Mouse (Mus musculus) stomach, embryonic 14.5 days (tissue): Measurements from ENCODE around the gene Fdx1l. TPM values are rescaled to one million over a fixed set of nuclear protein-coding genes. Genes with fewer than 3 reads are reported as not detected.
"Not testable (repeated sequence)": the region's sequence is repeated elsewhere in the genome, so short reads cannot be mapped to it uniquely, and the experiment has no call there.

Source experiments
- ATAC-seq: fragments of 200-750 bp; cut with Nextera tagmentation; 2 replicates; pipeline ENCODE4 v1.8.0; 2017; ENCODE audit warnings: low read depth, moderate TSS enrichment; ENCODE audit not compliant: insufficient number of reproducible peaks, insufficient read depth, low FRiP score
- H3K27ac ChIP-seq: fragments of 300-500 bp; sonication (generic); 2 replicates; pipeline ENCODE4 v1.5.1; 2014; ENCODE audit warnings: mild to moderate bottlenecking, low read length, moderate library complexity, mixed read lengths
- H3K27me3 ChIP-seq: fragments of 300-500 bp; sonication (generic); 2 replicates; pipeline ENCODE4 v1.6.1; 2014; ENCODE audit warnings: low read length, control low read depth, mixed read lengths; ENCODE audit not compliant: control insufficient read depth, insufficient read depth
- H3K36me3 ChIP-seq: fragments of 300-500 bp; sonication (generic); 2 replicates; pipeline ENCODE4 v1.6.1; 2014; ENCODE audit warnings: mild to moderate bottlenecking, control low read depth, low read length, moderate library complexity, mixed read lengths; ENCODE audit not compliant: control insufficient read depth, insufficient read depth
- H3K4me1 ChIP-seq: fragments of 300-500 bp; sonication (generic); 2 replicates; pipeline ENCODE4 v1.6.1; 2014; ENCODE audit warnings: low read length, control low read depth, mixed read lengths; ENCODE audit not compliant: control insufficient read depth, insufficient read depth
- H3K4me2 ChIP-seq: fragments of 300-500 bp; sonication (generic); replicated peaks from 2 replicates; pipeline ENCODE4 v1.6.1; 2014; ENCODE audit warnings: low read depth, low read length, control low read depth
- H3K4me3 ChIP-seq: fragments of 300-500 bp; sonication (generic); 2 replicates; pipeline ENCODE4 v1.5.1; 2014; ENCODE audit warnings: low read depth, low read length, control low read depth
- H3K9ac ChIP-seq: fragments of 300-500 bp; sonication (generic); replicated peaks from 2 replicates; pipeline ENCODE4 v1.6.1; 2014; ENCODE audit warnings: low read depth, mild to moderate bottlenecking, control low read depth, low read length, moderate library complexity, mixed read lengths
- H3K9me3 ChIP-seq: fragments of 300-500 bp; sonication (generic); 2 replicates; pipeline ENCODE4 v1.6.1; 2016; ENCODE audit warnings: low read depth, low read length, control low read depth; ENCODE audit not compliant: control insufficient read depth
- WGBS: fragments of 180-500 bp; shearing (Covaris S2); extraction: QIAGEN DNeasy Blood & Tissue Kit; methylation state at CpG from one replicate; pipeline ENCODE4 v1.1.7; 2014; 5-methylcytosine and 5-hydroxymethylcytosine counted together
- polyA plus RNA-seq: library from polyadenylated mRNA; unstranded; fragments of >200 nt; fragmentation: Nextera tagmentation; extraction: Ambion mirVana; gene quantifications from 2 replicates; pipeline ENCODE4 v1.2.1, GENCODE M21; 2014

The Fdx1l gene
- polyA plus RNA-seq, 1 experiment from 2014 or later = 56.4 TPM

GRCm38 (mm10) chr9:21051578-21051977, 21.8 kb downstream of the Fdx1l start:
- ATAC-seq = no peak
- H3K4me3 ChIP-seq = no peak overlapping the region
- no peak overlapping the region for H3K4me2 ChIP-seq
- no peaks in the 10 kb centered on the region for H3K4me1 ChIP-seq
- H3K9me3 ChIP-seq = no peaks in the 10 kb centered on the region
- 51% methylated on average over 10 of the region's 10 CpGs for WGBS
- H3K9ac ChIP-seq = no peak overlapping the region
- no peaks in the 10 kb centered on the region for H3K27me3 ChIP-seq
- H3K36me3 ChIP-seq = no peaks in the 10 kb centered on the region
- H3K27ac ChIP-seq = no peak overlapping the region

- no peak for ATAC-seq
- peaks cover 3% of the 10 kb centered on the region; the same call in 1 of the 2 replicates for H3K4me1 ChIP-seq
- H3K27ac ChIP-seq = no peak overlapping the region
- no peaks in the 10 kb centered on the region for H3K9me3 ChIP-seq
- no peak overlapping the region for H3K9ac ChIP-seq
- H3K36me3 ChIP-seq = no peaks in the 10 kb centered on the region
- no peaks in the 10 kb centered on the region for H3K27me3 ChIP-seq
- H3K4me3 ChIP-seq = no peak overlapping the region
- no peak overlapping the region for H3K4me2 ChIP-seq
- WGBS = 80% methylated on average over 3 of the region's 3 CpGs
These were observed 28.2 kb downstream of the Fdx1l start for GRCm38 (mm10) chr9:21045235-21045634.

- H3K27ac ChIP-seq, H3K27me3 ChIP-seq, H3K4me2 ChIP-seq, H3K36me3 ChIP-seq, H3K9ac ChIP-seq, H3K4me1 ChIP-seq, H3K4me3 ChIP-seq, H3K9me3 ChIP-seq, ATAC-seq: not testable (repeated sequence)
- WGBS = 53% methylated on average over 1 of the region's 1 CpGs
These were observed 28.6 kb downstream of the Fdx1l start for GRCm38 (mm10) chr9:21044785-21045184.

- 78% methylated on average over 4 of the region's 4 CpGs for WGBS
- no peak for ATAC-seq
These were observed 29.9 kb downstream of the Fdx1l start for GRCm38 (mm10) chr9:21043563-21043962.

GRCm38 (mm10) chr9:21041308-21041707, 32.1 kb downstream of the Fdx1l start:
- no peak for ATAC-seq
- H3K4me1 ChIP-seq = peaks cover 11% of the 10 kb centered on the region
- no peaks in the 10 kb centered on the region for H3K9me3 ChIP-seq
- no peak overlapping the region for H3K4me2 ChIP-seq
- no peaks in the 10 kb centered on the region for H3K36me3 ChIP-seq
- no peak overlapping the region for H3K9ac ChIP-seq
- 35% methylated on average over 4 of the region's 4 CpGs for WGBS
- no peak overlapping the region for H3K4me3 ChIP-seq
- H3K27ac ChIP-seq = no peak overlapping the region
- H3K27me3 ChIP-seq = peaks cover 24% of the 10 kb centered on the region

More at GRCm38 (mm10) chr9:21043563-21043962, 29.9 kb downstream of the Fdx1l start:
- H3K4me2 ChIP-seq = no peak overlapping the region
- no peaks in the 10 kb centered on the region for H3K36me3 ChIP-seq
- H3K4me1 ChIP-seq = peaks cover 3% of the 10 kb centered on the region; the same call in 1 of the 2 replicates
- no peak overlapping the region for H3K27ac ChIP-seq
- H3K9ac ChIP-seq = no peak overlapping the region
- H3K27me3 ChIP-seq = peaks cover 1% of the 10 kb centered on the region; the same call in 1 of the 2 replicates
- no peaks in the 10 kb centered on the region for H3K9me3 ChIP-seq
- H3K4me3 ChIP-seq = no peak overlapping the region

- Histone ChIP-seq H3K27me3 (peaks cover 39% of the 10 kb centered on the region), H3K9ac (no peak overlapping the region), H3K4me1 (peaks cover 13% of the 10 kb centered on the region), H3K9me3 (no peaks in the 10 kb centered on the region), H3K4me2 (no peak overlapping the region), H3K36me3 (no peaks in the 10 kb centered on the region), H3K4me3 (no peak overlapping the region), H3K27ac (no peak overlapping the region)
- no peak for ATAC-seq
- WGBS = 81% methylated on average over 3 of the region's 3 CpGs
These were observed 33.6 kb downstream of the Fdx1l start for GRCm38 (mm10) chr9:21039779-21040178.

GRCm38 (mm10) chr9:21037481-21037891, 35.9 kb downstream of the Fdx1l start:
- 2% methylated on average over 31 of the region's 31 CpGs for WGBS
- Histone ChIP-seq H3K27me3 (peaks cover 55% of the 10 kb centered on the region), H3K4me2 (peak overlapping the region; percentile 52), H3K9ac (no peak overlapping the region), H3K9me3 (no peaks in the 10 kb centered on the region), H3K4me3 (peak overlapping the region; percentile 30), H3K4me1 (peaks cover 22% of the 10 kb centered on the region), H3K36me3 (no peaks in the 10 kb centered on the region), H3K27ac (no peak overlapping the region)
- no peak for ATAC-seq

- no peak overlapping the region for H3K9ac ChIP-seq
- H3K9me3 ChIP-seq = no peaks in the 10 kb centered on the region
- 4% methylated on average over 22 of the region's 22 CpGs for WGBS
- peaks cover 62% of the 10 kb centered on the region for H3K27me3 ChIP-seq
- H3K36me3 ChIP-seq = no peaks in the 10 kb centered on the region
- no peak overlapping the region for H3K27ac ChIP-seq
- H3K4me1 ChIP-seq = peaks cover 29% of the 10 kb centered on the region
- no peak overlapping the region for H3K4me2 ChIP-seq
- no peak overlapping the region for H3K4me3 ChIP-seq
- ATAC-seq = no peak
These were observed 36.7 kb downstream of the Fdx1l start for GRCm38 (mm10) chr9:21036666-21037065.

GRCm38 (mm10) chr9:21036161-21036560, 37.3 kb downstream of the Fdx1l start:
- Histone ChIP-seq H3K4me2 (no peak overlapping the region), H3K9ac (no peak overlapping the region), H3K4me3 (no peak overlapping the region), H3K27me3 (peaks cover 62% of the 10 kb centered on the region), H3K36me3 (no peaks in the 10 kb centered on the region), H3K9me3 (no peaks in the 10 kb centered on the region), H3K27ac (no peak overlapping the region), H3K4me1 (peaks cover 26% of the 10 kb centered on the region)
- 10% methylated on average over 20 of the region's 20 CpGs for WGBS
- no peak for ATAC-seq
